Mouse (Mus musculus) neural tube, embryonic 10.5 days (tissue): Measurements from ENCODE around the gene Nav2.
A peak's percentile ranks its signal among the peaks of the same experiment; 100 is the strongest.

Experiments used
- DNase-seq: peaks from one replicate; pipeline ENCODE4 v3.0.0-alpha.2; 2017; ENCODE audit warnings: low spot score; ENCODE audit errors: extremely low spot score

The Nav2 gene

GRCm38 (mm10) chr7:49277685-49278084, 369.2 kb downstream of the Nav2 start:
- DNase-seq, result no peak

GRCm38 (mm10) chr7:49278531-49278930, 370.0 kb downstream of the Nav2 start:
- DNase-seq, result no peak

- DNase-seq, result no peak
Observed at GRCm38 (mm10) chr7:49280427-49280826, 371.9 kb downstream of the Nav2 start.

DNA sequence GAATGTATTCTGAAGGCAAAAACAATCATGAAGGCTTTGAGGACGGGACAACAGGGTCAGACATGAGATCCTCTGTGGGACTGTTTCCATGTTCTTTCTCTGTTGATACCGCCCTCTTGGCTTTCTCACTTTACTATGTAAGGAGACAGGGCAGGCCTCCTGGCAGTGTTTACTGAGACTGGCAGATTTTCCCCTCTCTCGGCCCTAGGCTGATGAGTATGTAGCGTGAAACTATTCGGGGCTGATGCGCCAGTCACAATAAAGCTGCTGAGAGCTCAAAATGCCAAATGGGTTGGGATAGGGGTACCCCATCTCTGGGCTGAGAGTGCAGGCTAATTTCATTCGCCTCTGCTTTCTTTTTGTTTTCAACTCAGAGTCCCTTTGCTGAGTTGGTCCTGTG, 373.9 kb downstream of the Nav2 start:
- DNase-seq, result no peak

DNA sequence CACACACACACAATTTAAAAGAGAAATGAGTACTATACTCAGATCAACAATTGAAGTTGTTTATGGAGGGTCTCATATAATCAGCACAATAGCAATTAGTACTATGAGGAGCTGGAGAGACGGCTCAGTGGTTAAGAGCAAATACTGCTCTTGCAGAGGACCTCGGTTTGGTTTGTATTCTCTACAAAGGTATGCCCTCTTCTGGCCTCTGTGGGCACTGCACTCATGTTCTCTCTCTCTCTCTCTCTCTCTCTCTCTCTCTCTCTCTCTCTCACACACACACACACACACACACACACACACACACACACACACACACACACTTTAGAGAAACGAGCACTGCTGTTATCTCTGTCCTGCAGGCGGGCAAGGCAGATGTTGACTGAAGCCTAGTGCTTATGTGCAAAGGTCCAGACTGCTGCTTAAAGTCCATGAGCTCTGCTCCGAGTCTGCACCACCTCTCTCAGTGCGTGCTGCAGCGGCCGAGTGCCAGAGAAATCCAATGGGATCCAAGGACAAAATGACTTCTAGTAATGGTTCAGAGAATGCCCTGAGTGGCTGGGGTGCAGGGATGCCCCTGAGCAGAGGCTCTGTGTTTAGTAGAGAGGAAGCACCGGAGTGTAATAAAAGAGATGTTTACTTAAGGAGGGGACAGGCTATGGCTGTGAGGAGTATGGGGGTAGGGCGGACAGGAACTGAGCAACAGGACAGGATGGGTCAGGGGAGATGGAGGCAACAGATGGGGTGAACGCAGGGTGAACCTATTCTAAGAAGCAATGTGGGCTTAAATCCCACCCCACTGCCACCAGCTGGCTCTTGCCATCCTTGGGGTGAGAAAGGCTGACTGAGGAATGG, 375.2 kb downstream of the Nav2 start:
- DNase-seq, result no peak

DNA sequence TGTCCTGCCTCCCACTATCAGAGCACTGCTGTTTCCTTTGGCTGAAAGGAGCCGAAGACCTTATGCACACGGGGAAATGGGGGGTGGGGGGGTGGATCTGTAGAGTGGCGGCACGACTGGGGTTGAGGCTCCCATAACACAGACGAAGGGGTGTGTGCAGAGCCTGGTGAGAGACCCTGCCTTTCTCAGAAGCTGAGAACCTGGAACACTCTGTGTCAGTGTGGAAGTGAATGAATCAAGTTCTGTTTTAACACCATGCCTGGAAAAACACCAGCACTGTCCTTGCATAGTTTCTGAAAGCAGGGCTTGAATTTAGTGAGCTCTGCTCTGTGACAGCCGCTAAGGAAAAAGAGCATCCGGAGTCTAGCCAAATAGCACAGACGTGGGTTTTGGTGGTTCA, 379.7 kb downstream of the Nav2 start:
- no peak for DNase-seq

DNA sequence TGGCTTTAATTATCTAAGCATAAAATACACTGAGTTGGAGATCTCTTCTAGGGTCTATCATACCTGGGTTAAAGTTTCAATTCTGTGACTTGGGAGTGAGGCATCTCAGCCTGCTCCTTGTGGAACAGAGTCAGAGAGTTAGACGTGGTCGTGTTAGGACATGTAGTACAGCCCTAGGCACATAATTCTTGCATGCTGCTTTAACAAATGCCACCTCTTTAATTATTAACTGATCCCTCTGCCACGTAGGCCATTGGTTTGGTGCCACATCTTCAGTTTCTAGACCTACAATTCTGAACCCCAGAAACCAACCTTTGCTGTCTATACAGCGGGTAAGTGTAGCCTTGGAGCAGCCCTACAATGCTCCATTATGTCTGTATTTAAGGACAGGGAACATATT, 381.8 kb downstream of the Nav2 start:
- DNase-seq, result no peak

- DNase-seq, result no peak
Observed at GRCm38 (mm10) chr7:49291208-49291892, 382.8 kb downstream of the Nav2 start.

DNA sequence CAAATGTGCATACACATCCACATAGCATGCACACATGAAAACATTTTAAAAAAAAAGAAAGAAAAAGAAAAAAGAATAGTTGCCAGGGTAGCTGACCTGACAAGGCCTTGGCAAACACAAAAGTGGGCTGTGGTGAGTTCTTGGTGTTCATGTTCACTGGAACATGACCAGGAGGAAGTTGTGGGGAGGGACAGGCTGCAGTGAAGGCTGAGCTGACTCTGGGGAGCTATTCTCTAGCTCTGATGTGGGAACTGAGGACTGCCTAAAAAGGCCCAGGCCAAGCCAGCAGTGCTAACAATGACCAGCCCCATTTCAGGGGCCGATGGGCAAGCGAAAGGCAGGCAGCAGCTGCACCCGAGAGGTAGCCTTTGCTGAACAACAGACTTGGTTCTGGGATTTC, 388.6 kb downstream of the Nav2 start:
- DNase-seq, result no peak

- no peak for DNase-seq
Observed at GRCm38 (mm10) chr7:49298431-49298839, 389.9 kb downstream of the Nav2 start.

DNA sequence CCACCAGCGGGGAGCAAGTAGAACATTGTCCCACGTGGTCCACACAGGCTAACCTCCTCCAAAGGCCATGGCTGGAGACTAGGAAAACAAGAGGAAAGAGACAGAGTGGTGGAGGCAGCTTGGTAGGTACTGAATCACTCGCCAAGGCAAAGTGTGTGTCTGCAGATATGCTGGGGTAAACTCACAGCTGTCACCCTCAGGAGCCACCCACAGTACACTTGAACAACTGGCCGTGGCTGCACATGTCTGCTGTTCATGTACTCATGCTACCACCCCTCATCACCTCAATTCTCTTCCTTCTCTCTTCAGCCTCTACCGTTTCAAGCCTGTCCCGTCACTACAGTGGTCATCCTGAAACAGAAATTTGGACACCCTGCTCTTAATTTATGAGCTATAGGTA, 393.0 kb downstream of the Nav2 start:
- DNase-seq, result no peak

- peak; percentile 63 for DNase-seq
Observed at GRCm38 (mm10) chr7:49303600-49304411, 395.3 kb downstream of the Nav2 start.

DNA sequence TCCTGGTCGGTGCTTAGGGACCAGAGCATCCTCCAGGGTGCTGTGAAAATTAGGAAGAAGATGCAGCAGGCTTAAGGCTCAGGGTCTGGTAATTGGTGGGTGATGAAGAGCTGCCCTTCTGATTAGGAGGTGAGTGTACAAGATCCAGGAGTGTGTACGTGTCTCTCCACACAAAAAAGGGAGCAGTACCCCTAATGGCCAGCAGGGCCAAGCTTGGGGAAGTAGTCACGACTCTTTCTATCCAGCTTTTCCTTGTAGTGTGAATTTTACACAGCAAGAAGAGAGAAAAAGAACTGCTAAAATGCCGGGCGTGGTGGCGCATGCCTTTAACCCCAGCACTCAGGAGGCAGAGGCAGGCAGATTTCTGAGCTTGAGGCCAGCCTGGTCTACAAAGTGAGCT, 399.2 kb downstream of the Nav2 start:
- no peak for DNase-seq

GRCm38 (mm10) chr7:49309746-49310145, 401.2 kb downstream of the Nav2 start:
- no peak for DNase-seq

DNA sequence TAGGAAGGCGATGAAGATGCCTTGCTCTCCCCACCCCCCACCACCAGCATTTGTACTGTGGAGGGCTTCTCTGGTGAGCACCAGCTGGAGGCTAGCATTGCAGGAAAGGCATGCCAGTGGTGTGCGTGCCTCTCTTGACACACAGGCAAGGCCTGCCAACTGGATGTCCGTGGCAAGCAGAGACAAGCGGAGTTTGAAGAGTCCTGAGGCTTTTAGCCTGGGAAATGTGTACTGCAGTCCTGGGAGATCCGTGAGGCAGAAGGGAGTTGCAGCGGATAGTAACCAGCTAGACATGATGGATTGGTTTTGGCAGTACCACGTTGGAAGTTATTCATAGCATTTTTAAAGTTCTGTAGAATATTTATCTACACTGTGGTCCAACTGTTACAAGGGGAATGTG, 405.4 kb downstream of the Nav2 start:
- no peak for DNase-seq

- DNase-seq, result no peak
Observed at GRCm38 (mm10) chr7:49315033-49315432, 406.5 kb downstream of the Nav2 start.

DNA sequence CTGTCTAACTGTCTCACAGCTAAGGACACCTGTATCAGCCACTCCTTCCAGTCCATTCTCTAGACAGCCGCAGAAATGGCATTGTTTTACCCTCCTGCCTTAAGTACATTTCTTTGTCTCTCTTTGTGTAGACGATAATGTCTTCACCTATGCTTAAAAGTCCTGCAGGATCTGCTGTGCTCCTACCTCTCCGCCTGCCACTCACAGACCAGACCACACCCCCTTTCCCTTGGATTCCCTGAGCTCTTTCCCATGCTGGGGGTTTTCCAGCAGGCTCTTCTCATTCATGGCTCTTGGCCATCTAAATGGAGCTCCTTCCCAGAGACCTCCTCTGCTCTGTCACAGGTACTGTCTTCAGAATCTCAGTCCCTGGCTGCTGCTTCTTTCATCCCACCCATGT, 408.1 kb downstream of the Nav2 start:
- DNase-seq, result no peak

DNA sequence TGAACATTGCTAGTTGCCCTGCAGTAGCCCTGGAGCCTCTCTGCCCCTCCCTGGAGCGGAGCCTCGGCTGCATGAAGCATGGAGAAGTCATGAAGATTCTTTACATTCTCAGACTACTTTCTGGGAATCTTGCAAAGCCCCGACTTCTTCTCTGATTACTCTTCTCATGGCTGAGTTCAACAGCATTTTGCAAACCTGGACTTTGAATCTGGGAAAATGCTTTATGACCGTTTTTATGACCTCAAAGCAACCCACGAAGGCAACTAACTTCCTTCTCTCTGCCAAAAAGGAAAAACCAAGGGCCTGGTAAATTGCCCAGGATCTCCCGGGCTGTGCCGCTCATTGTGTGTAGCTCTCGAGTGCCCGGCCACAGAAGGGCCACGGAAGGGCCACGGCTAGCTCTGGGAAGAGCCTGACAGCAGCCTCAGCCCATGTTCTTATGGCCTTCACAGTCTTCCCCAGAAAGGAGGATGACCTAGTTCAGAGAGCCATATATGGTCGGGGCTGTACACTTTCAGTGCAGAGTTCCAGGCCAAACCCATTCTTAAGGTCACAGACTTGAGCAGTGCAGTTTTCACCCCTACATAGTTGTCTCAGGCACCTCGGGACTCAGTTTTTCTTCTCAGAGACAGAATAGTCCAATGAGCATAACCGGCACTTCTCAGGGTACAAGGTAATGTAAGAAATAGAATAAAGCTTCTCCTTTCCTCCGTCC, 409.8 kb downstream of the Nav2 start:
- no peak for DNase-seq

- no peak for DNase-seq
Observed at GRCm38 (mm10) chr7:49318898-49319293, 410.4 kb downstream of the Nav2 start.

DNA sequence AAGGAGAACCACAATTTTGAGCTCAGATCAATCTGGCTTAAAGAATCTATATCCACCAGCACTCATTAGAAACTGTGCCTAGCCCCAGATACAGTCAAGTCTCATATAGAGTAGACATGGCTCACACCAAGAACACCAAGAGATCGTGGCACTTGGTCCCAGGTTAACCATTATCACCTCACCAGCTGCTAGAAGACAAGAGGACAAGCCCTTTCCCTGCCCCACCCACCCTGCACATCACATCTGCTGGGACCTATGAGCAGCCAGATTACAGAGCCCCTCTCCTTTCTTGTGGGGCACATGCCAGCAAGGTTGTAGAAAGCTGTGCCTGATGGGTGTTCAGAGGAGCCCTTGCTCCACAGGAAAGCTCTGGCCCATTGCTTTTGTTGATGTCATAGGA, 411.5 kb downstream of the Nav2 start:
- DNase-seq, result no peak

DNA sequence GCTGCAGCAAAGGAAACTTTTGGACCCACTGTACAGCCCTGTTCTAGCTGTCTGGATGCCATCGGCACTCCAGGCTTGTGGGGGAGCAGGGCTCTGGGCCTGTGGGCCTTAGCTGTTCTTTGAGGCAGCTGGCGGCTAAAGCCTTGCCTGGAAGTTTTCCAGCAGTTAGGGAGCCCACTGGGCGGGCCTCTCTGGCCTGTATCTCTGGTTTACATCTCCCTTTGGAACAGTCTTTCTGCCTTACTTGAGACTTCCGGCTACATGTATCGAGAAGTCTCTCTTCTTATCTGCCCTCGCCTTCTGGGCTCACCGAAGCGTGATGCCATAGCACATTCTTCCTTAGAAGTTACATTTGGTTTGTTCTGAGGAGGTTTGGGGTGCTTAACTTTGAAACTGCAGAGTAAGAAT, 412.6 kb downstream of the Nav2 start:
- no peak for DNase-seq
